Mouse (Mus musculus) embryonic facial prominence, embryonic 10.5 days (tissue): ENCODE results near the gene Parva. TPM values are rescaled to one million over a fixed set of nuclear protein-coding genes. Genes with fewer than 3 reads are reported as not detected.

Experiments used
- DNase-seq: peaks from one replicate; pipeline ENCODE4 v3.0.0-alpha.2; 2017; ENCODE audit warnings: low spot score
- H3K27ac ChIP-seq: fragments of 300-500 bp; sonication (generic); replicated peaks from 2 replicates; pipeline ENCODE4 v1.5.1; 2016; ENCODE audit warnings: mild to moderate bottlenecking
- H3K27me3 ChIP-seq: fragments of 300-500 bp; sonication (generic); replicated peaks from 2 replicates; pipeline ENCODE4 v1.6.1; 2016; ENCODE audit warnings: low read depth, mild to moderate bottlenecking; ENCODE audit not compliant: poor library complexity, severe bottlenecking
- H3K36me3 ChIP-seq: fragments of 300-500 bp; sonication (generic); replicated peaks from 2 replicates; pipeline ENCODE4 v1.6.1; 2016; ENCODE audit warnings: mild to moderate bottlenecking, moderate library complexity
- H3K4me1 ChIP-seq: fragments of 300-500 bp; sonication (generic); 2 replicates; pipeline ENCODE4 v1.6.1; 2016
- H3K4me3 ChIP-seq: fragments of 300-500 bp; sonication (generic); 2 replicates; pipeline ENCODE4 v1.5.1; 2016; ENCODE audit warnings: mild to moderate bottlenecking, moderate library complexity
- H3K9me3 ChIP-seq: fragments of 300-500 bp; sonication (generic); 2 replicates; pipeline ENCODE4 v1.6.1; 2016; ENCODE audit warnings: mild to moderate bottlenecking
- WGBS: fragments of 180-500 bp; shearing (Covaris S2); methylation state at CpG from one replicate; pipeline ENCODE4 v1.1.7; 2016; 5-methylcytosine and 5-hydroxymethylcytosine counted together
- polyA plus RNA-seq: library from polyadenylated mRNA; unstranded; fragments of >200 nt; fragmentation: Nextera tagmentation; extraction: Ambion mirVana; gene quantifications from 2 replicates; pipeline ENCODE4 v1.2.1, GENCODE M21; 2016

Gene Parva
- polyA plus RNA-seq, 1 experiment from 2014 or later: 70.3 TPM

GRCm38 (mm10) chr7:112534148-112534547 is 106.8 kb downstream of the Parva start:
- DNase-seq: no peak
- Histone ChIP-seq H3K27me3 (no peaks in the 10 kb centered on the region), H3K27ac (no peak overlapping the region), H3K36me3 (no peaks in the 10 kb centered on the region; the same call in 1 of the 2 replicates), H3K4me1 (peaks cover 20% of the 10 kb centered on the region), H3K9me3 (no peaks in the 10 kb centered on the region), H3K4me3 (no peak overlapping the region)
- 84% methylated on average over 3 of the region's 3 CpGs for WGBS

- H3K9me3 ChIP-seq: no peaks in the 10 kb centered on the region
- peak overlapping the region; percentile 21; the same call in 1 of the 2 replicates for H3K4me3 ChIP-seq
- peaks cover 20% of the 10 kb centered on the region for H3K4me1 ChIP-seq
- DNase-seq: peak; percentile 58
- H3K27me3 ChIP-seq: no peaks in the 10 kb centered on the region
- WGBS: 13% methylated on average over 16 of the region's 16 CpGs
- no peaks in the 10 kb centered on the region; the same call in 1 of the 2 replicates for H3K36me3 ChIP-seq
- peak overlapping the region; percentile 75 for H3K27ac ChIP-seq
Measured at GRCm38 (mm10) chr7:112535408-112535921, 108.2 kb downstream of the Parva start.

GRCm38 (mm10) chr7:112549136-112549535 is 121.8 kb downstream of the Parva start:
- Histone ChIP-seq H3K9me3 (no peaks in the 10 kb centered on the region), H3K27ac (no peak overlapping the region), H3K4me1 (no peaks in the 10 kb centered on the region), H3K36me3 (peaks cover 65% of the 10 kb centered on the region), H3K4me3 (no peak overlapping the region), H3K27me3 (no peaks in the 10 kb centered on the region)
- DNase-seq: no peak
- WGBS: 90% methylated on average over 3 of the region's 3 CpGs

- WGBS: 84% methylated on average over 3 of the region's 3 CpGs
- no peak for DNase-seq
- no peaks in the 10 kb centered on the region for H3K9me3 ChIP-seq
- H3K4me1 ChIP-seq: peaks cover 3% of the 10 kb centered on the region; the same call in 1 of the 2 replicates
- H3K36me3 ChIP-seq: peaks cover 40% of the 10 kb centered on the region
- no peak overlapping the region for H3K4me3 ChIP-seq
- no peaks in the 10 kb centered on the region for H3K27me3 ChIP-seq
- no peak overlapping the region for H3K27ac ChIP-seq
Measured at GRCm38 (mm10) chr7:112561504-112561903, 134.2 kb downstream of the Parva start.

DNA sequence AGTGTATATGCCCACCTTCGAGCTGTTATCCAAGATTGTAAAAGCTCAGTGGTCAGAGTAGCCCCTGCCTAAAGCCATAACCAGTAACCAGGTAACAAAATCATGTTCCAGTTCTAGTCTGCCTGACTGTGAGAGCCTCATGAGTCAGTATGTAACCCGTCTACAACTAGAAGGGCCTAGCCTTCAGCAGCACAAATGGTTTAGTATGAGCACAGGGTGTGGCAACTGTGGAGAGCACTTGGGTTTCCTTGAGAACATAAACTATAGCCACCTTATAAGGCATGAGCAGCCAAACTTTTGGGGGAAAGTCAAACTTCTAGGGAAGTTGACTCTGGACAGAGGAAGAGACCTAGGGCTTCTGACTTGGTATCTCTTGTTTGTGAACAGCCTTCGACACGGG is 139.7 kb downstream of the Parva start:
- H3K4me1 ChIP-seq: peaks cover 23% of the 10 kb centered on the region
- 94% methylated on average over 4 of the region's 4 CpGs for WGBS
- no peak overlapping the region for H3K27ac ChIP-seq
- no peak overlapping the region for H3K4me3 ChIP-seq
- peaks cover 31% of the 10 kb centered on the region for H3K36me3 ChIP-seq
- no peaks in the 10 kb centered on the region for H3K9me3 ChIP-seq
- H3K27me3 ChIP-seq: no peaks in the 10 kb centered on the region
- DNase-seq: no peak

DNA sequence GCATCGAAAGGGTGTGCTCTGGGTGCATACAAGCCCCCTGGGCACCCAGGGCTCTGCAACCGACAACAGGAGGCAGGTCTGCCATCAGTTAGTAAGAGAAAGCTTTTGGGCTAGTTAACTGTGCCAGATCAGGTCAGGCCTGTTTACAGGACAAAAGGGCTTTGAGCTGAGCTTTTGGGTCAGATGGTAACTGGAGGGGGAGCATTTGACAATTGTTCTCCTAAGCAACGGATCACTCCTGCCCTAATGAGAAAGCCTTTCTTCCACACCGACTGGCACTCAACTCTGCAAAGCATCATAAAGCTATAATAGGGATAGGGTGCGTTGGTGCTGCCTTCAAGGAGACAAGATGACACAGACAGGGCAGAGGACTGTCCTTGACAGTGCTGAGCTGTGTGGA is 141.7 kb downstream of the Parva start:
- no peak overlapping the region; the same call in 1 of the 2 replicates for H3K27ac ChIP-seq

DNA sequence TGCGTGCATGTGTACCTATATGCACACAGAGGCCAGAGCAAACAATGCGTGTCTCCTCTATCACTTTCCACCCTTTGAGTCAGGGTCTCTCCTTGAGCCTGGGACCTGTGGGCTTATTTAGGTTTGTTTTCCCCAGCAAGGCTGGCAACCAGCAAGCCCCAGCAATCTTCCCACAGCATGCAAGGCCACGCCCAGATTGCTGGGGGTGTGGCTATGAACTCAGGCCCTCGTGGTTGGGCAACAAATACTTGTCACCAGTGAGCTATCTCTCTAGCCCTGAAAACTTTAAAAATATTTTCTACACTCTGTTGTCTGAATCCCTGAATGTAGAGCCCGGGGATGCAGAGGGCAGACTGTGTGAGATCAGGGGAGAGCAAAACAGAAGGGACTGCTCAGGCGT is 154.3 kb downstream of the Parva start:
- no peak overlapping the region for H3K27ac ChIP-seq
- H3K27me3 ChIP-seq: no peaks in the 10 kb centered on the region
- H3K36me3 ChIP-seq: peaks cover 68% of the 10 kb centered on the region
- H3K4me3 ChIP-seq: no peak overlapping the region
- H3K4me1 ChIP-seq: peaks cover 5% of the 10 kb centered on the region; the same call in 1 of the 2 replicates
- no peaks in the 10 kb centered on the region for H3K9me3 ChIP-seq
- WGBS: 85% methylated on average over 6 of the region's 6 CpGs
- DNase-seq: no peak

More for the DNA sequence above, 141.7 kb downstream of the Parva start:
- DNase-seq: no peak
- Histone ChIP-seq H3K36me3 (peaks cover 44% of the 10 kb centered on the region), H3K4me1 (peaks cover 25% of the 10 kb centered on the region), H3K4me3 (no peak overlapping the region), H3K27me3 (no peaks in the 10 kb centered on the region), H3K9me3 (no peaks in the 10 kb centered on the region)
- WGBS: 32% methylated on average over 5 of the region's 5 CpGs

DNA sequence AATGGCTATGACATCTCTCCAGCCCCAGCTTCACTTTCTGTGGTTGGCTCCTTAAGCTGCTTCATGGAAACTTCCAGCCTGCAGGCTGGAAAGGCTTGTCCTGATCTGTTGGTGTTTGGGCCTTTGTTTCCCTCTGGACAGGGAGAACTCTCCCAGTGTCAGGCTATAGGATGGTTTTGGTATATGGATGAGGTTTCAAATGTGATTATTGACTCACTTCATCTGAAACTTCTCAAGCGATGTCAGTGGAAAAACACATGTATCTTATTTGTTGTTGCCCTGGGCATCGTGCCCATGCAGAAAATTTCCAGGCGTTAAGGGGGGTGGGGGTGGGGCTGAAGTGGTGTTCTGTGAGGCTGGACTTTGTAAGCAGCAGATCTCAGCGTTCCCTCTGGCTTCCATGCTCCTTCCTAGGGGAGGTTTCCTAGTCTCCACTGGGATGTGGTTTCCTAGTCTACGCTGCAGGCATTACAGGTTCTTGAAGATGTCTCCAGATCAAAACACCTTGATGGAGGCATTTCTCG is 155.6 kb downstream of the Parva start:
- H3K27ac ChIP-seq: no peak overlapping the region
- peaks cover 5% of the 10 kb centered on the region; the same call in 1 of the 2 replicates for H3K4me1 ChIP-seq
- H3K27me3 ChIP-seq: no peaks in the 10 kb centered on the region
- no peak overlapping the region for H3K4me3 ChIP-seq
- 73% methylated on average over 6 of the region's 6 CpGs for WGBS
- peaks cover 80% of the 10 kb centered on the region for H3K36me3 ChIP-seq
- H3K9me3 ChIP-seq: no peaks in the 10 kb centered on the region
- no peak for DNase-seq

DNA sequence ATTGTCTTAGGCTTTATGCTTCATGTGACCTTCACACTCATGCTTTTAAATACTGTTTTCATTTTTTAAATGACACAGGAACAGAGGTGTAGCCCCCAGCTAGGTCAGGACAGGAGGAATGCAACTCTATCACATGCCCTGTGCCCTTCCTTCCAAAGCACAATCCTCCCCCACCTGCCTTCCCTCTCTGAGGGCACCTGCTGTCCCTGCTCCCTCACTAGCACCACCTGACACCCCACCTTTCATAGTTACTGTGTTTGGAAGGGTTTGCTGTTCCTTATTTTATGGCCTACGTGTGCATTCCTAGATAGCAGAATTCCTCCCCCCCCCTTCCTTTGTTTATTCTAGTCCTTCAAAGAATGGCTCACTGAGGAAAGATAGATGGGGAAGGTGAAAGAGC is 160.1 kb downstream of the Parva start:
- Histone ChIP-seq H3K4me3 (no peak overlapping the region), H3K9me3 (no peaks in the 10 kb centered on the region), H3K27ac (no peak overlapping the region), H3K27me3 (no peaks in the 10 kb centered on the region), H3K36me3 (peaks cover 51% of the 10 kb centered on the region), H3K4me1 (peaks cover 16% of the 10 kb centered on the region)
- DNase-seq: no peak
- 71% methylated on average over 1 of the region's 1 CpGs for WGBS

DNA sequence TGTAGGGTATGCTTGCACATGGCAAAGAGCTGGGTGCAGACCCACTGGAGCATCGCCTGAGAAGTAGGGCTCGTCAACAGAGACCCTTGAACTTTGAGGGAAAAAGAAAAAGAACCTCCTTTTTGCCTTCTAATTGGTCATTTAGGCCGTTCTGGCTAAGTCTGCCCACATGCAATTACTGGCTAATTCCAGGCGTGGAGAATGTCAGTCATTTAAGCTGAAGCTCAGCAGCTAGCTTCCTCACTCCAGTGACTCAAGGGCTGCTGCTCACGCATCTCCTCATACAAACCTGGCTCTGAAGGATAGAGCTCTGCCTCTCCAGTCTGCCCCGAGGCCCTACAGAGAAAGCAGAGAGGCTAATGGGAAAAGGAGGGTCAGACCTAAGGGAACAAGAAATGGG is 162.2 kb downstream of the Parva start:
- H3K4me1 ChIP-seq: peaks cover 11% of the 10 kb centered on the region
- 54% methylated on average over 6 of the region's 6 CpGs for WGBS
- no peaks in the 10 kb centered on the region for H3K27me3 ChIP-seq
- peaks cover 34% of the 10 kb centered on the region for H3K36me3 ChIP-seq
- no peak for DNase-seq
- no peak overlapping the region for H3K4me3 ChIP-seq
- no peak overlapping the region for H3K27ac ChIP-seq
- H3K9me3 ChIP-seq: no peaks in the 10 kb centered on the region

DNA sequence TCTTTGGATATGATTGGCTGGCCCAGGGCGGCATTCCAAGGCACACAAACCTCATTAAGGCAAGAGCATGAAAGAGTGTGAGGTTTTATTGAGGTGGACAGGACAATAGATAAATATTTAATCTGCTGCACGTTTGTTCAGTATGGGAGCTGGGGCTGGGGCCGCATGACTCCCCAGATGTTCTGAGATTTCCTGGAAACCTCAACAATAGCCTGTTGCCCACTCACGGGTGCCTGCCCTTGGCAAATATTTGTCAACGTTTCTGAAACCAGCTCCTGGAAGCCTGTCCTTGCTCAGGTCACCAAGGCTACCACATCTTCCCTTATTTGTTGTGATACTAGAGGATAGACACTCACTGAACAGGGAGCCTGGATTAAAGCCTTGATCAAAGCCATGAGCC is 166.3 kb downstream of the Parva start:
- DNase-seq: no peak
- Histone ChIP-seq H3K27me3 (no peaks in the 10 kb centered on the region), H3K9me3 (no peaks in the 10 kb centered on the region), H3K36me3 (no peaks in the 10 kb centered on the region; the same call in 1 of the 2 replicates), H3K4me1 (peaks cover 27% of the 10 kb centered on the region), H3K4me3 (no peak overlapping the region), H3K27ac (no peak overlapping the region)
- 81% methylated on average over 5 of the region's 5 CpGs for WGBS

DNA sequence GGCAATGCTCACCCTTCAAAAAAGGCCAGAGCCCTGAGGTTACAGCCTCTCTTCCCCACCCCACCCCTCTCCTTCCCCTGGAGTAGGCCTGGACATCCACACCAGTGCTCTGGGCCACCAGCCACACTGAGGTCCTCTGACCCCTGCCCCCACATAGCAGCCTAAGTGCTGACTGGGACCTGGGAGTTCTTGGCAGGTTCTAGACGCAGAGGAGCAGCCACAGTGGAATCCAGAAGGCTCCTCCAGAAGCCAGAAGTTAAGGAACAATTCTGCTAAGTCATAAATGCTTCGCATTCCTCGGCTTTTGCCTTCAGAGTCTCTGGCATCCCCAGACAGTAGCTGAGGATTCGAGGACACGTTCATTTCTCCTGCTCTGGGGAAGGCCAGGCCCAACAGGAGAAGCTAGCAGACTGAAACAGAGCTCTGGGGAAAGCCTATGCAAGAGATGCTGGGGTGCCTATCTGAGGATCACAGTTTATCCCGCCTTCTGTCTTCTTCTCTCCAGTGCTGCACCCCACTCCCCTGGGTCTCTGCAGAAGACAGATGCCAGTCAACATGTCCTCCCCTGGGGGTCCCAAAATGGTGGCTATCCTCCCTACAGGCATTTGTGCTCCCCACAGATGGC is 168.0 kb downstream of the Parva start:
- 70% methylated on average over 6 of the region's 6 CpGs for WGBS
- H3K27ac ChIP-seq: peak overlapping the region; percentile 26; the same call in 1 of the 2 replicates

GRCm38 (mm10) chr7:112599650-112600049 is 172.3 kb downstream of the Parva start:
- no peaks in the 10 kb centered on the region for H3K36me3 ChIP-seq
- H3K4me3 ChIP-seq: no peak overlapping the region
- 0 out of 2 replicates have a peak, but pooled peaks cover 3% of the 10 kb centered on the region for H3K27me3 ChIP-seq
- WGBS: 34% methylated on average over 2 of the region's 2 CpGs
- H3K4me1 ChIP-seq: peaks cover 25% of the 10 kb centered on the region
- 0 out of 2 replicates have a peak overlapping the region, but pooled peaks have one; percentile 1 for H3K27ac ChIP-seq
- no peaks in the 10 kb centered on the region for H3K9me3 ChIP-seq
- no peak for DNase-seq

More for the DNA sequence above, 168.0 kb downstream of the Parva start:
- Histone ChIP-seq H3K9me3 (no peaks in the 10 kb centered on the region), H3K4me1 (peaks cover 24% of the 10 kb centered on the region), H3K36me3 (no peaks in the 10 kb centered on the region), H3K27me3 (no peaks in the 10 kb centered on the region), H3K4me3 (no peak overlapping the region)
- DNase-seq: no peak
